Mouse (Mus musculus) forebrain, embryonic 10.5 days (tissue): ENCODE results near the gene Tmem260. TPM values are rescaled to one million over a fixed set of nuclear protein-coding genes. Genes with fewer than 3 reads are reported as not detected.

ENCODE experiments used
- polyA plus RNA-seq: library from polyadenylated mRNA; unstranded; fragments of >200 nt; fragmentation: Nextera tagmentation; extraction: Ambion mirVana; gene quantifications from 2 replicates; pipeline ENCODE4 v1.2.1, GENCODE M21; 2016

Gene Tmem260
- polyA plus RNA-seq, 1 experiment from 2014 or later = 18.7 TPM

Other genes with a start within 250 kb of the Tmem260 start
- 59.1 and 68.9 TPM in 2 replicates for gene Otx2, start 227.7 kb downstream of the Tmem260 start, polyA plus RNA-seq